Mouse (Mus musculus) E14TG2a.4 (cell line): Measurements from ENCODE around the gene Zfp148.

Source experiments
- CTCF ChIP-seq: conservative IDR thresholded peaks from 2 replicates; pipeline ENCODE4 v1.5.1; 2014; ENCODE audit warnings: low read length
- POU5F1 ChIP-seq: IDR thresholded peaks from 2 replicates; pipeline ENCODE4 v1.6.1; 2014; ENCODE audit warnings: low read length, borderline replicate concordance

GRCm38 (mm10) chr16:33342356-33342755 lies 38.3 kb upstream of the Zfp148 start:
- TF ChIP-seq POU5F1 (no peak), CTCF (no peak)
